Comparison of ENCODE assay signal across 18 mouse cellular contexts in the genomic region with DNA sequence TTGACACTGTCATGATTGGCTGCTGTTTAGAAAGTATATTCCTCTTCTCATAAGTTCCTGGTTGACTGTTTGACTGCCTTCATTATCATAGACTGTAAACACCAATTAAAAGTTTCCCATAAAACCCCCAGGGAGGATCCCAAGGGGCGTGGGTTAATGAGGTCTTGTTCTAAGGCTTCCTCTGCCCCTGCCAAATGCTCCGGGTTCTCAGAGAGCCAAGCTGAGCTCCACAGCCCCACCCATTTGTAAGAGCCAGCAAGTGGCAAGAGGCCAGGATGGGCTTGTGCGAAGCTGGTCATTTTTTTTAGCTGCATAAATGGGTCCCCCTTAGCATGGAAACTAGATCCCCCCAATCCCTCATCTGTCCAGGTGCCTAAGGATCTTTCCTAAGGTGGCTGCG. TPM values are rescaled to one million over a fixed set of nuclear protein-coding genes. Genes with fewer than 3 reads are reported as not detected.
DNase-seq lines count a peak whose midpoint lies in the region; ATAC-seq and TF ChIP-seq lines count a peak whose summit lies in the region.
"Had no signal": no experiment of that assay in that cellular context is flagged by ENCODE, and none has a peak within 500 bp of the region (broad histone marks: within the 10 kb centered on the region; RNA-seq: fewer than 3 reads in every experiment).

No protein-coding gene starts in this region.

- H3K4me2 ChIP-seq in heart, embryonic 11.5 days: no peak overlapping the region
- H3K4me2 ChIP-seq in embryonic facial prominence, embryonic 15.5 days (replicated peaks): no peak overlapping the region
- H3K4me2 ChIP-seq in forebrain, embryonic 13.5 days: no peak overlapping the region
- H3K4me2 ChIP-seq: heart, embryonic 15.5 days; liver, embryonic 15.5 days had no signal

- no peak for TF ChIP-seq POLR2A in heart, adult 2 months (IDR thresholded peaks at IDR 0.05; ENCODE audit: insufficient read depth, low read depth, low read length)

- ATAC-seq in heart, embryonic 11.5 days (replicated peaks; ENCODE audit: insufficient number of reproducible peaks, low FRiP score, low TSS enrichment): no peak
- 0 out of 2 replicates have a peak, but pooled peaks have one; percentile 43 for ATAC-seq in embryonic facial prominence, embryonic 15.5 days (ENCODE audit: insufficient number of reproducible peaks, low FRiP score, low TSS enrichment, low read depth)
- no peak; the same call in 1 of the 2 replicates for ATAC-seq in granulocyte monocyte progenitor cell, adult 5-6 weeks (replicated peaks; ENCODE audit: poor library complexity, severe bottlenecking)
- ATAC-seq in forebrain, embryonic 13.5 days: no peak

- intact Hi-C loops in heart, adult 2 months (cut with DNase I): no loop called here

- H3K27me3 ChIP-seq in heart, embryonic 11.5 days (ENCODE audit: control insufficient read depth, insufficient read depth, low read length): no peaks in the 10 kb centered on the region
- no peaks in the 10 kb centered on the region for H3K27me3 ChIP-seq in embryonic facial prominence, embryonic 15.5 days
- peaks cover 2% of the 10 kb centered on the region; the same call in 1 of the 2 replicates for H3K27me3 ChIP-seq in heart, adult 2 months (ENCODE audit: control insufficient read depth, insufficient read depth, low read length)
- H3K27me3 ChIP-seq in forebrain, embryonic 13.5 days: peaks cover 3% of the 10 kb centered on the region; the same call in 1 of the 2 replicates
- H3K27me3 ChIP-seq: heart, embryonic 15.5 days; liver, embryonic 15.5 days had no signal

- no peak for TF ChIP-seq CTCF in heart, adult 2 months (IDR thresholded peaks at IDR 0.05)

- no peak overlapping the region for H3K27ac ChIP-seq in heart, embryonic 11.5 days (ENCODE audit: low read depth, low read length)
- no peak overlapping the region for H3K27ac ChIP-seq in embryonic facial prominence, embryonic 15.5 days (replicated peaks)
- no peak overlapping the region for H3K27ac ChIP-seq in heart, adult 2 months
- H3K27ac ChIP-seq in forebrain, embryonic 13.5 days: no peak overlapping the region
- H3K27ac ChIP-seq: heart, embryonic 15.5 days; limb, embryonic 10.5 days; liver, embryonic 15.5 days had no signal

- no peaks in the 10 kb centered on the region for H3K36me3 ChIP-seq in heart, embryonic 11.5 days (ENCODE audit: control insufficient read depth, insufficient read depth, low read length)
- no peaks in the 10 kb centered on the region for H3K36me3 ChIP-seq in embryonic facial prominence, embryonic 15.5 days
- no peaks in the 10 kb centered on the region for H3K36me3 ChIP-seq in heart, adult 2 months (ENCODE audit: control insufficient read depth, insufficient read depth, low read length)
- H3K36me3 ChIP-seq in forebrain, embryonic 13.5 days (ENCODE audit: poor library complexity, severe bottlenecking): no peaks in the 10 kb centered on the region
- H3K36me3 ChIP-seq: G1E; heart, embryonic 15.5 days; limb, embryonic 10.5 days; liver, embryonic 15.5 days had no signal

- H3K9me3 ChIP-seq in heart, embryonic 11.5 days (replicated peaks; ENCODE audit: control insufficient read depth, low read length): no peaks in the 10 kb centered on the region
- no peaks in the 10 kb centered on the region for H3K9me3 ChIP-seq in embryonic facial prominence, embryonic 15.5 days (replicated peaks)
- H3K9me3 ChIP-seq in forebrain, embryonic 13.5 days (replicated peaks): no peaks in the 10 kb centered on the region
- H3K9me3 ChIP-seq: G1E; heart, embryonic 15.5 days; limb, embryonic 10.5 days; liver, embryonic 15.5 days had no signal

- H3K4me3 ChIP-seq in heart, embryonic 11.5 days (ENCODE audit: low read depth, low read length): no peak overlapping the region
- H3K4me3 ChIP-seq in embryonic facial prominence, embryonic 15.5 days (replicated peaks): no peak overlapping the region
- H3K4me3 ChIP-seq in heart, adult 2 months: no peak overlapping the region
- no peak overlapping the region for H3K4me3 ChIP-seq in forebrain, embryonic 13.5 days
- H3K4me3 ChIP-seq: heart, embryonic 15.5 days; limb, embryonic 10.5 days; liver, embryonic 15.5 days; myocyte had no signal

- TF ChIP-seq EP300 in heart, adult 2 months (IDR thresholded peaks at IDR 0.05; ENCODE audit: insufficient read depth, low read depth, low read length): no peak

- H3K9ac ChIP-seq in heart, embryonic 11.5 days (ENCODE audit: low read depth, low read length): no peak overlapping the region
- no peak overlapping the region for H3K9ac ChIP-seq in embryonic facial prominence, embryonic 15.5 days
- no peak overlapping the region for H3K9ac ChIP-seq in heart, adult 2 months (ENCODE audit: low read depth, low read length)
- H3K9ac ChIP-seq in forebrain, embryonic 13.5 days: no peak overlapping the region
- H3K9ac ChIP-seq: heart, embryonic 15.5 days; liver, embryonic 15.5 days had no signal

- WGBS in heart, embryonic 11.5 days (ENCODE audit: insufficient replicate concordance): 44% methylated on average over 4 of the region's 4 CpGs
- WGBS in embryonic facial prominence, embryonic 15.5 days: 38% methylated on average over 4 of the region's 4 CpGs
- 27% methylated on average over 4 of the region's 4 CpGs for WGBS in heart, adult 2 months
- 48% methylated on average over 4 of the region's 4 CpGs for WGBS in forebrain, embryonic 13.5 days

- H3K79me2 ChIP-seq in heart, adult 2 months (replicated peaks; ENCODE audit: control insufficient read depth, insufficient read depth, low read length): no peaks in the 10 kb centered on the region

- DNase-seq in heart, adult 18-20 months: peak; percentile 45 to 66
- DNase-seq in heart, adult 2 months: peak; percentile 40 to 51
- peak; percentile 22 for DNase-seq in lung, postnatal 14 days
- DNase-seq in adrenal gland, postnatal 10 days: no peak
- DNase-seq: cerebellum, adult 18-20 months; thymus, adult 18-20 months had no signal

- no peaks in the 10 kb centered on the region for H3K4me1 ChIP-seq in heart, embryonic 11.5 days (ENCODE audit: control insufficient read depth, insufficient read depth, low read length)
- no peaks in the 10 kb centered on the region for H3K4me1 ChIP-seq in embryonic facial prominence, embryonic 15.5 days
- H3K4me1 ChIP-seq in heart, adult 2 months (ENCODE audit: control insufficient read depth, insufficient read depth, low read length): no peaks in the 10 kb centered on the region
- H3K4me1 ChIP-seq in forebrain, embryonic 13.5 days: peaks cover 6% of the 10 kb centered on the region; the same call in 1 of the 2 replicates
- H3K4me1 ChIP-seq: heart, embryonic 15.5 days; liver, embryonic 15.5 days had no signal

RNA-seq across cellular contexts. Expression of gene 4930438A08Rik, which starts 27.3 kb away (rescaled TPM):
- total RNA-seq in heart, adult 18-20 months (2021): not detected
- polyA plus RNA-seq in heart, embryonic 11.5 days (2014; fragmentation: Nextera tagmentation; extraction: Ambion mirVana): not detected in 2 replicates
- polyA plus RNA-seq in embryonic facial prominence, embryonic 15.5 days (2015; fragmentation: Nextera tagmentation; extraction: Ambion mirVana): 2.0 and 2.4 TPM in 2 replicates
- not detected for total RNA-seq in heart, adult 2 months (2021)
- polyA plus RNA-seq in heart, adult 2 months (2012; rRNA removed): not detected in 2 replicates
- 2.2 TPM in 1 of 2 replicates, not detected in the other for total RNA-seq in granulocyte monocyte progenitor cell, adult 5-6 weeks (2014; fragmentation: Nextera tagmentation)
- 2.8 and 4.7 TPM in 2 replicates for total RNA-seq in granulocyte monocyte progenitor cell, adult 5-6 weeks (2017)
- under 1 TPM; 0.21 to 0.36 TPM for total RNA-seq in adrenal gland, postnatal 10 days (2021)
- not detected in 2 replicates for polyA plus RNA-seq in forebrain, embryonic 13.5 days (2015; fragmentation: Nextera tagmentation; extraction: Ambion mirVana)
- total RNA-seq: layer of hippocampus, postnatal 14 days; megakaryocyte-erythroid progenitor cell, adult 5-6 weeks had no signal
- polyA plus RNA-seq: G1E; heart, embryonic 15.5 days; kidney, embryonic 16.5 days; limb, embryonic 10.5 days had no signal

RNA-seq across cellular contexts. Expression of gene Irgm2, which starts 47.9 kb away (rescaled TPM):
- total RNA-seq in heart, adult 18-20 months (2021): 10 to 100 TPM; 10.0 to 30.3 TPM
- 1.4 and 1.6 TPM in 2 replicates for polyA plus RNA-seq in heart, embryonic 11.5 days (2014; fragmentation: Nextera tagmentation; extraction: Ambion mirVana)
- 3.6 and 4.7 TPM in 2 replicates for polyA plus RNA-seq in embryonic facial prominence, embryonic 15.5 days (2015; fragmentation: Nextera tagmentation; extraction: Ambion mirVana)
- total RNA-seq in heart, adult 2 months (2021): 10 to 100 TPM; 10.6 to 16.4 TPM
- polyA plus RNA-seq in heart, adult 2 months (2012; rRNA removed): 11.9 and 18.3 TPM in 2 replicates
- 5.2 and 5.4 TPM in 2 replicates for total RNA-seq in granulocyte monocyte progenitor cell, adult 5-6 weeks (2014; fragmentation: Nextera tagmentation)
- total RNA-seq in granulocyte monocyte progenitor cell, adult 5-6 weeks (2017): 4.2 and 6.3 TPM in 2 replicates
- total RNA-seq in adrenal gland, postnatal 10 days (2021): 1 to 10 TPM; 8.8 to 9.8 TPM
- polyA plus RNA-seq in forebrain, embryonic 13.5 days (2015; fragmentation: Nextera tagmentation; extraction: Ambion mirVana): 0.29 and 0.49 TPM in 2 replicates

RNA-seq across cellular contexts. Expression of gene Igtp, which starts 47.9 kb away (rescaled TPM):
- total RNA-seq in heart, adult 18-20 months (2021): 10 to 100 TPM in 1 of 2 experiments, 1 to 10 TPM in 1; 9.2 to 33.3 TPM
- polyA plus RNA-seq in heart, embryonic 11.5 days (2014; fragmentation: Nextera tagmentation; extraction: Ambion mirVana): 4.1 and 5.3 TPM in 2 replicates
- polyA plus RNA-seq in embryonic facial prominence, embryonic 15.5 days (2015; fragmentation: Nextera tagmentation; extraction: Ambion mirVana): 8.5 and 9.0 TPM in 2 replicates
- total RNA-seq in heart, adult 2 months (2021): 10 to 100 TPM in 1 of 2 experiments, 1 to 10 TPM in 1; 9.3 to 12.4 TPM
- 14.1 and 16.4 TPM in 2 replicates for polyA plus RNA-seq in heart, adult 2 months (2012; rRNA removed)
- total RNA-seq in granulocyte monocyte progenitor cell, adult 5-6 weeks (2014; fragmentation: Nextera tagmentation): 8.5 and 9.6 TPM in 2 replicates
- 8.7 and 11.8 TPM in 2 replicates for total RNA-seq in granulocyte monocyte progenitor cell, adult 5-6 weeks (2017)
- total RNA-seq in adrenal gland, postnatal 10 days (2021): 1 to 10 TPM; 7.7 to 8.4 TPM
- 0.83 and 0.94 TPM in 2 replicates for polyA plus RNA-seq in forebrain, embryonic 13.5 days (2015; fragmentation: Nextera tagmentation; extraction: Ambion mirVana)

RNA-seq across cellular contexts. Expression of gene Zfp692, which starts 59.6 kb away (rescaled TPM):
- 1 to 10 TPM; 2.5 to 4.4 TPM for total RNA-seq in heart, adult 18-20 months (2021)
- polyA plus RNA-seq in heart, embryonic 11.5 days (2014; fragmentation: Nextera tagmentation; extraction: Ambion mirVana): 8.2 and 9.3 TPM in 2 replicates
- polyA plus RNA-seq in embryonic facial prominence, embryonic 15.5 days (2015; fragmentation: Nextera tagmentation; extraction: Ambion mirVana): 33.1 and 37.1 TPM in 2 replicates
- 1 to 10 TPM; 3.1 to 4.4 TPM for total RNA-seq in heart, adult 2 months (2021)
- polyA plus RNA-seq in heart, adult 2 months (2012; rRNA removed): 9.8 and 11.3 TPM in 2 replicates
- 35.3 and 35.8 TPM in 2 replicates for total RNA-seq in granulocyte monocyte progenitor cell, adult 5-6 weeks (2014; fragmentation: Nextera tagmentation)
- 22.7 and 27.7 TPM in 2 replicates for total RNA-seq in granulocyte monocyte progenitor cell, adult 5-6 weeks (2017)
- 10 to 100 TPM in 1 of 2 experiments, 1 to 10 TPM in 1; 6.9 to 13.1 TPM for total RNA-seq in adrenal gland, postnatal 10 days (2021)
- polyA plus RNA-seq in forebrain, embryonic 13.5 days (2015; fragmentation: Nextera tagmentation; extraction: Ambion mirVana): 28.9 and 31.4 TPM in 2 replicates
